Mouse (Mus musculus) liver, adult 2 months (tissue): Measurements from ENCODE around the gene Riox2. TPM values are rescaled to one million over a fixed set of nuclear protein-coding genes. Genes with fewer than 3 reads are reported as not detected.

ENCODE experiments used
- DNase-seq: peaks from one replicate; pipeline ENCODE4 v3.0.0-alpha.2; 2011; ENCODE audit warnings: low read depth, low spot score; ENCODE audit errors: extremely low read depth
- H3K27ac ChIP-seq: fragments of 200-500 bp; replicated peaks from 2 replicates; pipeline ENCODE4 v1.5.1; 2012; ENCODE audit warnings: low read depth, mild to moderate bottlenecking, control low read depth, inconsistent platforms, low read length; ENCODE audit not compliant: insufficient read depth
- H3K27me3 ChIP-seq: fragments of 200-500 bp; 2 replicates; pipeline ENCODE4 v1.6.1; 2012; ENCODE audit warnings: mild to moderate bottlenecking, moderate library complexity, low read length, inconsistent platforms; ENCODE audit not compliant: control insufficient read depth, insufficient read depth
- H3K36me3 ChIP-seq: fragments of 200-500 bp; 2 replicates; pipeline ENCODE4 v1.6.1; 2012; ENCODE audit warnings: low read length, inconsistent platforms; ENCODE audit not compliant: control insufficient read depth, insufficient read depth
- H3K4me1 ChIP-seq: fragments of 200-500 bp; 2 replicates; pipeline ENCODE4 v1.6.1; 2011; ENCODE audit warnings: low read length; ENCODE audit not compliant: control insufficient read depth, insufficient read depth
- H3K4me3 ChIP-seq: fragments of 200-500 bp; 2 replicates; pipeline ENCODE4 v1.5.1; 2011; ENCODE audit warnings: low read depth, mild to moderate bottlenecking, control low read depth, low read length, moderate library complexity; ENCODE audit not compliant: insufficient read depth
- H3K79me2 ChIP-seq: fragments of 200-500 bp; 2 replicates; pipeline ENCODE4 v1.6.1; 2012; ENCODE audit warnings: inconsistent platforms, mild to moderate bottlenecking, low read length, moderate library complexity; ENCODE audit not compliant: control insufficient read depth, insufficient read depth
- H3K9ac ChIP-seq: fragments of 200-500 bp; 2 replicates; pipeline ENCODE4 v1.6.1; 2012; ENCODE audit warnings: low read depth, mild to moderate bottlenecking, control low read depth, inconsistent platforms, low read length
- CTCF ChIP-seq: fragments of 200-500 bp; IDR thresholded peaks from 2 replicates; pipeline ENCODE4 v1.5.1; 2011; ENCODE audit warnings: low read depth, low read length, control low read depth
- POLR2A ChIP-seq: fragments of 200-500 bp; IDR thresholded peaks from 2 replicates; pipeline ENCODE4 v1.6.1; 2011; ENCODE audit warnings: low read length, control low read depth; ENCODE audit not compliant: insufficient read depth; ENCODE audit errors: extremely low read depth
- WGBS: fragments of 180-500 bp; shearing (Covaris S2); methylation state at CpG from one replicate; pipeline ENCODE4 v1.1.7; 2018; 5-methylcytosine and 5-hydroxymethylcytosine counted together
- polyA plus RNA-seq: library from polyadenylated mRNA; depleted of rRNA; stranded (reverse); fragments of >200 nt; gene quantifications from 2 replicates; pipeline ENCODE4 v1.2.3, GENCODE M21; 2012; rRNA removed
- total RNA-seq: library from RNA; depleted of rRNA; stranded (reverse); fragments of >200 nt; gene quantifications from 2 replicates; pipeline ENCODE4 v1.2.3, GENCODE M21; 2014; rRNA removed

The Riox2 gene
- total and polyA plus RNA-seq, 2 experiments, result 4.4 to 14.2 TPM

DNA sequence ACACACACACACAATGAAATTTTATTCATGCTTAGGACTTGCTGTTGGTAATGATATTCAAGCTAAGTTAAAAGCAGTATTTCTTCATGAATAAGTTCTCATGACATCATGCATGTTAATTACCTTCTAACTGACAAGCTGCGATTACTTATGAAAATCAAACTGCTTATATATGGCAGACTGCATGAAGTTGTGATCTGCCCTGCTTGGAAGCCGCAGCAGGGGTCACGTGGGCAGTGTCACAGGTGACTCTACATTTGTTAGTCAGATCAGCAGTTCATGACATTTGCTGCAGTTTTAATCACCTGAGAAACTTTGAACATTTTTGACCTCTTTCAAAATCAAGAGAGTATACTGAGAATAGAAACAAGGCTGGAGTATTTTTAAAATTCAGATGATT, 69.4 kb downstream of the Riox2 start:
- Histone ChIP-seq H3K27ac (no peak overlapping the region), H3K4me1 (no peaks in the 10 kb centered on the region), H3K4me3 (no peak overlapping the region), H3K9ac (no peak overlapping the region), H3K36me3 (peaks cover 37% of the 10 kb centered on the region), H3K79me2 (no peaks in the 10 kb centered on the region), H3K27me3 (no peaks in the 10 kb centered on the region)
- DNase-seq, result no peak
- 90% methylated on average over 3 of the region's 3 CpGs for WGBS
- no peak for TF ChIP-seq CTCF
- TF ChIP-seq POLR2A, result no peak

DNA sequence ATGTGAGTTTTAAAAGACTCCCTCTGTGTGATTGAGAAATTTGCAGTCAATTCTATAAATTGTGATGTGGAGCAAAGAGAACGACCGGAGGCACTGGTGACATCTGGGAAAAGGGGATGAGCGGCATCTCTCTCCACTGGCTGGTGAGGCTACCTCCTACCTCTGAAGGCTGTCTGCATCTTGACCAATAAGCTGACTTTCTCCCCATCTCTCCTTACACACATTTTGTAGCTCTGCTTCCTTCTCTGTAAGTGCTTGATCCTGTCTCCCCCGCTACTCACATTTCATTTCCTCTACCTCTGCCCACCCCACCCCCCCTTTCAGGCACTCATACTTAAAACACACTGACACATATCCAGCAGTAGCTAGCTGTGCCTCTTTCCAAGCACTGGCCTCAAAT, 69.8 kb downstream of the Riox2 start:
- TF ChIP-seq POLR2A (no peak), CTCF (no peak)
- DNase-seq, result no peak
- WGBS, result 92% methylated on average over 4 of the region's 4 CpGs
- no peaks in the 10 kb centered on the region for H3K27me3 ChIP-seq
- H3K4me3 ChIP-seq, result no peak overlapping the region
- H3K9ac ChIP-seq, result no peak overlapping the region
- H3K4me1 ChIP-seq, result no peaks in the 10 kb centered on the region
- H3K79me2 ChIP-seq, result no peaks in the 10 kb centered on the region
- H3K36me3 ChIP-seq, result peaks cover 37% of the 10 kb centered on the region
- no peak overlapping the region for H3K27ac ChIP-seq

Other genes starting within 250 kb of the Riox2 start
- not detected in 2 replicates for gene Olfr201, start 199.1 kb upstream of the Riox2 start, total RNA-seq
- gene Olfr201, start 199.1 kb upstream of the Riox2 start, polyA plus RNA-seq, result not detected in 2 replicates
- gene Olfr202, start 185.0 kb upstream of the Riox2 start, total RNA-seq, result not detected in 2 replicates
- not detected in 2 replicates for gene Olfr202, start 185.0 kb upstream of the Riox2 start, polyA plus RNA-seq
- gene Olfr203, start 172.9 kb upstream of the Riox2 start, total RNA-seq, result not detected in 2 replicates
- not detected in 2 replicates for gene Olfr203, start 172.9 kb upstream of the Riox2 start, polyA plus RNA-seq
- gene Olfr204, start 153.5 kb upstream of the Riox2 start, total RNA-seq, result not detected in 2 replicates
- not detected in 2 replicates for gene Olfr204, start 153.5 kb upstream of the Riox2 start, polyA plus RNA-seq
- not detected in 2 replicates for gene Olfr205, start 140.6 kb upstream of the Riox2 start, total RNA-seq
- gene Olfr205, start 140.6 kb upstream of the Riox2 start, polyA plus RNA-seq, result not detected in 2 replicates
- gene Olfr206, start 122.5 kb upstream of the Riox2 start, total RNA-seq, result not detected in 2 replicates
- gene Olfr206, start 122.5 kb upstream of the Riox2 start, polyA plus RNA-seq, result not detected in 2 replicates
- not detected in 2 replicates for gene Olfr209, start 107.8 kb upstream of the Riox2 start, total RNA-seq
- not detected in 2 replicates for gene Olfr209, start 107.8 kb upstream of the Riox2 start, polyA plus RNA-seq
- not detected in 2 replicates for gene Gabrr3, start 64.4 kb upstream of the Riox2 start, total RNA-seq
- not detected in 2 replicates for gene Gabrr3, start 64.4 kb upstream of the Riox2 start, polyA plus RNA-seq
- 4.1 and 5.5 TPM in 2 replicates for gene Crybg3, start 129.2 kb downstream of the Riox2 start, total RNA-seq
- gene Crybg3, start 129.2 kb downstream of the Riox2 start, polyA plus RNA-seq, result 1.1 and 3.0 TPM in 2 replicates
- gene Arl6, start 167.6 kb downstream of the Riox2 start, total RNA-seq, result 3.8 and 3.9 TPM in 2 replicates
- gene Arl6, start 167.6 kb downstream of the Riox2 start, polyA plus RNA-seq, result 0.39 and 0.65 TPM in 2 replicates